Mouse (Mus musculus): Measurements from ENCODE around the gene Cxcl14. TPM values are rescaled to one million over a fixed set of nuclear protein-coding genes. Genes with fewer than 3 reads are reported as not detected.

Gene Cxcl14
- polyA plus RNA-seq, 1 experiment, result 35.9 TPM

- DNase-seq (ENCODE audit: low read depth), result peak; percentile 53
- TF ChIP-seq CTCF (IDR thresholded peaks at IDR 0.05; ENCODE audit: borderline replicate concordance, extremely low read depth, insufficient read depth, insufficient read length) (no peak), POLR2A (IDR thresholded peaks at IDR 0.05; ENCODE audit: borderline replicate concordance, extremely low read depth, insufficient read depth, insufficient read length, poor library complexity, severe bottlenecking) (no peak)
These were observed 45.7 kb downstream of the Cxcl14 start for GRCm38 (mm10) chr13:56250551-56251161.

GRCm38 (mm10) chr13:56249593-56250341 is 46.6 kb downstream of the Cxcl14 start:
- TF ChIP-seq POLR2A (IDR thresholded peaks at IDR 0.05; ENCODE audit: borderline replicate concordance, extremely low read depth, insufficient read depth, insufficient read length, poor library complexity, severe bottlenecking), result no peak
- no peak for TF ChIP-seq CTCF (IDR thresholded peaks at IDR 0.05; ENCODE audit: borderline replicate concordance, extremely low read depth, insufficient read depth, insufficient read length)
- DNase-seq (ENCODE audit: low read depth), result peak; percentile 56

DNA sequence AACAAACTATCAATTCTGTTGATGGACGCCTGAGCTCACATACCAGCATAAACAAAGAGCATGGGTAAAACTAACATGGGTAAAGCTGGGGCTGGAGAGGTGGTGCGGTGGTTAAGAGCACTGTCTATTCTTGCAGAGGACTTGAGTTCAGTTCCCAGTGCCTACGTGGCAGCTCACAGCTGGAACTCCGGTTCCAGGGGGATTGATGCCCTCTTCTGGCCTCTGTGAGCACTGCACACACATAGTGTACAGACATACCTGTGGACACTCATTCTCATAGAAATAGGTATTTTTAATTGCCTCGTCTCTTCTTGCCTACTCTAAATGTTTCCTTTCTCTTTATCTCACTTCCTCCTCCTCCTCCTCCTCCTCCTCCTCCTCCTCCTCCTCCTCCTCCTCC is 53.2 kb downstream of the Cxcl14 start:
- DNase-seq (ENCODE audit: low read depth), result no peak
- TF ChIP-seq CTCF (IDR thresholded peaks at IDR 0.05; ENCODE audit: borderline replicate concordance, extremely low read depth, insufficient read depth, insufficient read length) (no peak), POLR2A (IDR thresholded peaks at IDR 0.05; ENCODE audit: borderline replicate concordance, extremely low read depth, insufficient read depth, insufficient read length, poor library complexity, severe bottlenecking) (no peak)

GRCm38 (mm10) chr13:56240012-56240770 is 56.2 kb downstream of the Cxcl14 start:
- DNase-seq (ENCODE audit: low read depth), result peak; percentile 85
- no peak for TF ChIP-seq CTCF (IDR thresholded peaks at IDR 0.05; ENCODE audit: borderline replicate concordance, extremely low read depth, insufficient read depth, insufficient read length)
- no peak for TF ChIP-seq POLR2A (IDR thresholded peaks at IDR 0.05; ENCODE audit: borderline replicate concordance, extremely low read depth, insufficient read depth, insufficient read length, poor library complexity, severe bottlenecking)

Other genes starting within 250 kb of the Cxcl14 start
- gene H2afy, start 160.2 kb downstream of the Cxcl14 start, polyA plus RNA-seq (2012; rRNA removed), result 317 and 334 TPM in 2 replicates
- gene Tifab, start 117.7 kb downstream of the Cxcl14 start, polyA plus RNA-seq (2012; rRNA removed), result 0.37 and 0.70 TPM in 2 replicates
- 10.1 and 17.1 TPM in 2 replicates for gene Neurog1, start 44.4 kb downstream of the Cxcl14 start, polyA plus RNA-seq (2012; rRNA removed)
- not detected in 2 replicates for gene Gm3045, start 130.0 kb upstream of the Cxcl14 start, polyA plus RNA-seq (2012; rRNA removed)
- 0.13 and 0.27 TPM in 2 replicates for gene Slc25a48, start 141.8 kb upstream of the Cxcl14 start, polyA plus RNA-seq (2012; rRNA removed)
- not detected in 2 replicates for gene Il9, start 185.7 kb upstream of the Cxcl14 start, polyA plus RNA-seq (2012; rRNA removed)
- 3.8 and 4.0 TPM in 2 replicates for gene Fbxl21, start 225.9 kb upstream of the Cxcl14 start, polyA plus RNA-seq (2012; rRNA removed)

Data from brain, embryonic 14.5 days (tissue).